Mouse (Mus musculus) MEL (cell line): ENCODE data around the gene Dvl2. TPM values are rescaled to one million over a fixed set of nuclear protein-coding genes. Genes with fewer than 3 reads are reported as not detected.

ENCODE experiments used
- DNase-seq: peaks from one replicate; pipeline ENCODE4 v3.0.0; 2011; ENCODE audit warnings: low read depth, low spot score
- H3K27ac ChIP-seq: 2 replicates; pipeline ENCODE4 v1.5.1; 2012; ENCODE audit warnings: low read depth, mild to moderate bottlenecking, control low read depth, low read length, moderate library complexity; ENCODE audit not compliant: control insufficient read depth
- H3K27me3 ChIP-seq, 2 experiments: fragments of 150-350 bp in 1 of 2; sonication (generic) in 1 of 2; 2 replicates each; pipeline ENCODE4 v1.6.1; 2012; ENCODE audit warnings: low read length in 2 of 2, mild to moderate bottlenecking in 2 of 2, improper control_type of control experiment in 1 of 2, moderate library complexity in 1 of 2; ENCODE audit not compliant: insufficient read depth in 2 of 2, control insufficient read depth in 1 of 2
- H3K36me3 ChIP-seq, 2 experiments: 2 replicates each; pipeline ENCODE4 v1.6.1; 2012 to 2014; ENCODE audit warnings: low read length in 2 of 2, improper control_type of control experiment in 1 of 2, inconsistent platforms in 1 of 2, mild to moderate bottlenecking in 1 of 2; ENCODE audit not compliant: insufficient read depth in 2 of 2, control insufficient read depth in 1 of 2
- H3K4me1 ChIP-seq, 2 experiments: fragments of 150-350 bp in 1 of 2; sonication (generic) in 1 of 2; 2 replicates each; pipeline ENCODE4 v1.6.1; 2012; ENCODE audit warnings: low read length in 2 of 2, improper control_type of control experiment in 1 of 2, mild to moderate bottlenecking in 1 of 2; ENCODE audit not compliant: insufficient read depth in 2 of 2, control insufficient read depth in 1 of 2
- H3K4me3 ChIP-seq, 2 experiments: fragments of 150-350 bp in 1 of 2; sonication (generic) in 1 of 2; 2 replicates each; pipeline ENCODE4 v1.5.1; 2012; ENCODE audit warnings: low read depth in 2 of 2, low read length in 2 of 2, mild to moderate bottlenecking in 2 of 2, moderate library complexity in 2 of 2, control low read depth in 1 of 2, improper control_type of control experiment in 1 of 2; ENCODE audit not compliant: control insufficient read depth in 1 of 2, insufficient read depth in 1 of 2
- H3K79me2 ChIP-seq: 2 replicates; pipeline ENCODE4 v1.6.1; 2012; ENCODE audit warnings: mild to moderate bottlenecking, low read length, moderate library complexity; ENCODE audit not compliant: control insufficient read depth, poor library complexity, insufficient read depth
- H3K9ac ChIP-seq: 2 replicates; pipeline ENCODE4 v1.6.1; 2012; ENCODE audit warnings: low read depth, mild to moderate bottlenecking, control low read depth, low read length, moderate library complexity; ENCODE audit not compliant: control insufficient read depth, poor library complexity, severe bottlenecking
- H3K9me3 ChIP-seq: fragments of 150-350 bp; sonication (generic); replicated peaks from 2 replicates; pipeline ENCODE4 v1.6.1; 2012; ENCODE audit warnings: mild to moderate bottlenecking, low read length, improper control_type of control experiment, moderate library complexity; ENCODE audit not compliant: insufficient read depth
- BHLHE40 ChIP-seq: IDR thresholded peaks from 2 replicates; pipeline ENCODE4 v1.6.1; 2012; ENCODE audit warnings: low read depth, mild to moderate bottlenecking, inconsistent platforms, low read length, improper control_type of control experiment, borderline replicate concordance
- CTCF ChIP-seq, 3 experiments: IDR thresholded peaks in 2 of 3; conservative IDR thresholded peaks in 1 of 3; 2 replicates each; pipeline ENCODE4 v1.5.1; 2011 to 2012; ENCODE audit warnings: low read length in 3 of 3, low read depth in 2 of 3, mild to moderate bottlenecking in 2 of 3, improper control_type of control experiment in 1 of 3, inconsistent platforms in 1 of 3, mixed read lengths in 1 of 3, moderate library complexity in 1 of 3; ENCODE audit not compliant: control insufficient read depth in 1 of 3, insufficient read depth in 1 of 3, poor library complexity in 1 of 3, severe bottlenecking in 1 of 3
- MAFK ChIP-seq: IDR thresholded peaks from 2 replicates; pipeline ENCODE4 v1.6.1; 2011; ENCODE audit warnings: low read depth, mild to moderate bottlenecking, low read length, improper control_type of control experiment, borderline replicate concordance
- POLR2AphosphoS2 ChIP-seq: IDR thresholded peaks from 2 replicates; pipeline ENCODE4 v1.6.1; 2011; ENCODE audit warnings: low read length, improper control_type of control experiment
- POLR2AphosphoS5 ChIP-seq: IDR thresholded peaks from 2 replicates; pipeline ENCODE4 v1.6.1; 2012; ENCODE audit warnings: low read depth, borderline replicate concordance, mild to moderate bottlenecking, inconsistent platforms, low read length, moderate library complexity, mixed read lengths
- SIN3A ChIP-seq: IDR thresholded peaks from 2 replicates; pipeline ENCODE4 v1.6.1; 2012; ENCODE audit warnings: low read length, improper control_type of control experiment, inconsistent platforms
- TAL1 ChIP-seq: IDR thresholded peaks from 2 replicates; pipeline ENCODE4 v1.6.1; 2012; ENCODE audit warnings: mild to moderate bottlenecking, inconsistent platforms, low read length, moderate library complexity, mixed read lengths
- UBTF ChIP-seq: IDR thresholded peaks from 2 replicates; pipeline ENCODE4 v1.6.1; 2012; ENCODE audit warnings: low read depth, mild to moderate bottlenecking, inconsistent platforms, low read length, improper control_type of control experiment, moderate library complexity, borderline replicate concordance; ENCODE audit not compliant: insufficient read depth
- polyA plus RNA-seq, 2 experiments: library from polyadenylated mRNA; stranded (reverse) in 1 of 2; unstranded in 1 of 2; fragments of >175 nt in 1 of 2; fragments of >200 nt in 1 of 2; gene quantifications; 2 replicates each; pipeline versions ENCODE4 v1.2.1 to v1.2.4; 2012; ENCODE audit warnings: low replicate concordance in 2 of 2, low read depth in 1 of 2; ENCODE audit not compliant: insufficient read length in 2 of 2, insufficient read depth in 1 of 2, missing spikeins in 1 of 2
- total RNA-seq: library from RNA; depleted of rRNA; stranded (reverse); fragments of 300-350 nt; gene quantifications from 2 replicates; pipeline ENCODE4 v1.2.3, GENCODE M21; 2012

Dvl2 gene
- total and polyA plus RNA-seq, 3 experiments: 38.5 to 40.1 TPM; not detected in 1

- no peaks in the 10 kb centered on the region for H3K9me3 ChIP-seq
- DNase-seq: peak; percentile 45
- H3K4me3 ChIP-seq: no peak overlapping the region
- no peak overlapping the region for H3K9ac ChIP-seq
- no peaks in the 10 kb centered on the region for H3K36me3 ChIP-seq
- H3K4me1 ChIP-seq: no peaks in the 10 kb centered on the region
- no peaks in the 10 kb centered on the region for H3K79me2 ChIP-seq
- peak; percentile 60 to 72 (median 61) for TF ChIP-seq CTCF (IDR thresholded peaks at IDR 0.05 in 2 of 3, conservative IDR thresholded peaks at IDR 0.05 in 1 of 3; ENCODE audit: control insufficient read depth in 1 of 3, insufficient read depth in 1 of 3, low read depth in 2 of 3, low read length in 3 of 3, poor library complexity in 1 of 3, severe bottlenecking in 1 of 3)
- TF ChIP-seq POLR2AphosphoS5: no peak
- no peak overlapping the region for H3K27ac ChIP-seq
- no peaks in the 10 kb centered on the region; a peak in 1 of 4 replicates for H3K27me3 ChIP-seq
These were observed 49.4 kb downstream of the Dvl2 start for GRCm38 (mm10) chr11:70049816-70050215.

- Histone ChIP-seq H3K9me3 (no peaks in the 10 kb centered on the region), H3K4me3 (no peak overlapping the region), H3K4me1 (no peaks in the 10 kb centered on the region), H3K9ac (no peak overlapping the region), H3K27me3 (no peaks in the 10 kb centered on the region; a peak in 1 of 4 replicates), H3K36me3 (no peaks in the 10 kb centered on the region), H3K79me2 (no peaks in the 10 kb centered on the region), H3K27ac (no peak overlapping the region)
- DNase-seq: no peak
- TF ChIP-seq SIN3A: no peak
These were observed 52.8 kb downstream of the Dvl2 start for GRCm38 (mm10) chr11:70053156-70053555.

DNA sequence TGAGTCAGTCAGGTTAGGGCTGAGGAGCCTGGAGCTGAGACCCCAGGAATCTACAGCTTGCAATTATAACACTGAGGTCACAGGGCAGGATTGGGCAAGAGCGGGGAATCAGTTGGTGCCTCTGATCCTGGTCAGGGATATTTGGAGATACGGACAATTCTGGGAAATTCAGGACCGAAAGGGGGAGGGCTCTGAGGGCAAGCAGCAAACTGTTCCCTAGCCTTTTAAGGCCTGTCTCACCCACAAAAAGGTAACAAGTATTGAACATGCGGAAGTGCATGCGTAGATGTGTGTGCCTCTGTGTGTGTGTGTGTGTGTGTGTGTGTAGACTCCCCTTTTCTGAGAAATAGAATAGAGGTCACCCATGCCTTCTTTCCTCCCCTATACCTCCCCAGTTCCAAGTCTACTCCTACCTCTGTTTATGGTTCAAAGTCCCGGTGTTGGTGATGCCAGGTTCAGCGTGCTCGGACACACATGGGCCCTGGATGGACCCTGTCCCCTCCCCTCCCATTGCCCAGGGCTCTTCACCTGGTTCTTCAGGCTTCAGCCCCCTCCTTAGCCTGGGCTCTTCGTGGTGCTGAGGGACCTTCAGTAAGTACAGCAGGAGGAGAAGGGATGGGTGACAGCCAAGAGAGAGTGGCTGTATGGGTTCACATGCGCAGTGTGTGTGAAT, 53.6 kb downstream of the Dvl2 start, which contains the start of gene Asgr1:
TSS of gene Asgr1 (plus strand) at position 188 of the 673 bp plus-strand sequence.
- Histone ChIP-seq H3K4me1 (no peaks in the 10 kb centered on the region), H3K4me3 (no peak within 1 kb of the TSS), H3K27me3 (no peaks in the 10 kb centered on the region; a peak in 1 of 4 replicates), H3K79me2 (no peaks in the 10 kb centered on the region), H3K36me3 (no peaks in the 10 kb centered on the region), H3K27ac (no peak within 1 kb of the TSS), H3K9me3 (no peaks in the 10 kb centered on the region), H3K9ac (no peak within 1 kb of the TSS)
- no peak for DNase-seq
- TF ChIP-seq UBTF (no peak), BHLHE40 (no peak), MAFK (no peak), POLR2AphosphoS2 (no peak), TAL1 (no peak)
